Mouse (Mus musculus) neural tube, embryonic 10.5 days (tissue): ENCODE data around the gene Serpina3n.
"Not testable (repeated sequence)": the region's sequence is repeated elsewhere in the genome, so short reads cannot be mapped to it uniquely, and the experiment has no call there.

Experiments
- DNase-seq: peaks from one replicate; pipeline ENCODE4 v3.0.0-alpha.2; 2017; ENCODE audit warnings: low spot score; ENCODE audit errors: extremely low spot score

Serpina3n gene

DNA sequence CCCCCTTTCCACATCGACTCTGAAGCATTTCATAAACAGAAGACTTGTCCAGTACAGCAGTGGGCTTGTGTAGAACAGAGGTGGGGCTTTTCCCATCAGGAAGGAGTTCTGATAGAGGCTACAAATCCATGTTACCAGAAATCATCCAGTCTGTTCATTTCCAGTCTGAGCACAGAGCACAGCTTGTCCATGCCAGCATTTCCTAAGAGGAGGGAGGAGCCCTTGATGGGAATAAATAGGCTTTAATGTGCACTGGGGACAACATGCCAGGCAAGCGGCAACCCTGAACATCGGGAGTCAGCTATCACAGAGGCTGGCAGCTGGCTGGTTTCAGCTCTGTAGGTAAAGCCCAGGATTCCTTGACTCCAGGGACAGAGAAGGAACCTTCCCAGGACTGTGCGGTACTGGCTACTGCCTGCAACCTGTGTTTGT, at the start of gene Serpina3n:
Gene Serpina3n (plus strand): TSS at position 276 of the 432 bp plus-strand sequence.
- no peak for DNase-seq

DNA sequence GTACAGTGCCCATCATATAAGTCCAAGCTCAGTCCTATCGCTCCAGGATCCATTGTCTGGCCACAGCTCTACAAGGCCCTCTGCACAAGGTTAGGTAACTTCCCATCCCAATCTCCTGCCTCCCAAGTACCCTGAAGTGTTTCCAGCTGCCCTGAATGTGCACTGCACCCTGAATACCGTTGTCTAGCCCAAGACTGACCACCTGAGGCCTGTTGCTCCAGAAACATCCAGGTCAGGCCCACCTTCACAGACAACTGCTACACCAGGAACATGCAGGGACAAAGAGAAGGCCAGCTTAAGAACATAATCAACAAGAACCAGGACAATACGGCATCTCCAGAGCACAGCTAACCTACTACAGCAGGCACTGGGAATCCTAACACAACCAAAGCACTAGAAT, 36.5 kb upstream of the Serpina3n start:
- no peak for DNase-seq

DNA sequence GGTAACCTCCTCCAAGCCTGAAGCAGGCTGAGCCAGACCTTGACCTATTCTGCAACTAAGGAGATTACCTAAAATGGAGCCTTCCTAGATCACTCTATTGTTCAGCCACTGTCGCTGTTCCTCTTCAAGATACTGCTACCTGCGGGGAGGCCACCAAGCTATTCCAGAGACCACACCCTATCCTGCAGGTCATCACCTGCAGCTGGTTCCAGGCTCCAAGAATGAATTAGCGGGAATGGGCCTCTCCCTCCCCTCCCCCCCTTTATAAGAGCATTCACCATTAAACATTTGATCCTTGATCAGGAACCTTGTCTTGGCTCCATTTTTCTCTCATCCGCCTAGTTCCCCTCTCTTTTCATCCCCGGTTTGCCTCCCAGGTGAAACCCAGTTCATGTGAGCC, 29.4 kb upstream of the Serpina3n start:
- not testable (repeated sequence) for DNase-seq

DNA sequence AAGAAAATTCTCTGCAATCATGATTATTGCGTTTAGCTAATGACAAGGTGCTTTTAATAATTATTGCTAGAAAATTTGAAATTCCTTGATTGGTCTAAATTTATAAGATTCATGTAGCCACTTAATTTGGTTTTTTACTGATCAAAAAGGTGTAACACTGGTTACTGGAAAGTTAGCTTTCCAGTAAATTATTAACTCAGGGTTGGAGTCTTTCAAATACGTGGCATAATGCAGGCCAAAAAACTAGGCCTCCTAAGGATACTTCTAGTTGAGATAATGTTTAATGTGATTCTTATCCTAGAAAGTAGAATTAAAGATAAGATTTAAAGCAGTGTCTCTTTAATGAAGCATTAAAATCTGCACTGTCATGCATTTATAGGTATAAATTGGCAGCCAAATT, 28.2 kb upstream of the Serpina3n start:
- DNase-seq = not testable (repeated sequence)

DNA sequence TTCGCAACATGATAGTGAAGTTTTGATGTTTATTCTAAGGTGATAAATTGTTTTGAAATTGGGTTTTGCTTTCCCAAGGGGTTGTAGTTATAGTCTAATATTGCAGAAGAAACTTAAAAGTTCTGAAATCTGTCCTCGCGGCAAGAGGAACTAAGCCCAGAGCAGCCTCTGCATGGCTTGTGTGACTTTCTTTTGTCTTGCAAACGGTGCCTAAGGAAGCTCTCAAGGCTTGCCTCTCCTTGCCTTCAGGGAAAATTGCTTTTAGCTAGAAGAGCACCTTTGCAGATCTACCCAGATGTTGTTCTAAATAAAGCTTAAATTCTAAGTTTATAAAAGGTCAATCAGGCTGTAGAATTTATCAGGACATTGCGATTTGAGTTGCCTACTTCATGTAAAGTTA, 27.7 kb upstream of the Serpina3n start:
- DNase-seq = not testable (repeated sequence)

DNA sequence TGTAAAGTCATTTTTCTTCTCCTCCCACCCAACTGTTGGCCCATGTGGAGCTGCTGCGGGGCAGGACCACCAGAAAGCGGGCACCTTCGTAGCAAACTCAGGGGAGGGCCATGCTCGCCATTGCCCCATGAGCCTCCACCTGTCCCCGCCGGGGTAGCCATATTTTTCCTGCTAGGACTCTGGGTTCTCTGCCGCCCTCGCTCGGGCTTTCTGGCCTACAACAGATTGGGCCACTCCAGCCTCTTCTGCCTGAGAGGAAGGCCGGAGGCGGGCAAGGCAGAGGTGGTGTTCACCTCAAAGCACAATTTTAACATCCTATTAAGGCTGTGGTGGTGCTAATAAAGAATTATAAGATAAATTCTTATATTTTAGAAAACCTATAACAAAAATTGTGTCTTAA, 26.7 kb upstream of the Serpina3n start:
- no peak for DNase-seq

DNA sequence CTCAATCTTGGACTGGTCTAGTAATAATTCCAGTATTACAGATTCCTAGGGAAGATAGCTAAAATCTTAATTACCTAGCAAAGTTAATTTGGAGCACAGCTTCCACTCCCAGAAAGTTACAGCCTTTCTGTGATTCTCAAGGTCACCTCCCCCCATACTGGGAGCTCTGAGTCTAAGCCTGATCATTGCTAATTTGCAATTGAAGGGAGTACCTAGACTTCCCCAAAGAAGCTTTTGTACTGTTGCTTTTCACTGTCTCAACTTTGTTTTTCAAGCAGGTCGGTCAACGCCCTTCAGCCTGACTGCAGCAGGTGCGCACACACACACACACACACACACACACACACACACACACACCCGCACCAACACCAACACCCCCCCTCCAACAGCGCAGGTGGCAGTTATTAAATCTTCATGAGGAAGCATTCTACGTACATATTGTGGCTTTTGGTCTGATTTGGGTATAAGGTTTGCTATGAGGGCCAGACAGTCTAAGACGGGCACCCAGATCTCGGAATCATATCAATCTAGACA, 25.4 kb upstream of the Serpina3n start:
- not testable (repeated sequence) for DNase-seq

DNA sequence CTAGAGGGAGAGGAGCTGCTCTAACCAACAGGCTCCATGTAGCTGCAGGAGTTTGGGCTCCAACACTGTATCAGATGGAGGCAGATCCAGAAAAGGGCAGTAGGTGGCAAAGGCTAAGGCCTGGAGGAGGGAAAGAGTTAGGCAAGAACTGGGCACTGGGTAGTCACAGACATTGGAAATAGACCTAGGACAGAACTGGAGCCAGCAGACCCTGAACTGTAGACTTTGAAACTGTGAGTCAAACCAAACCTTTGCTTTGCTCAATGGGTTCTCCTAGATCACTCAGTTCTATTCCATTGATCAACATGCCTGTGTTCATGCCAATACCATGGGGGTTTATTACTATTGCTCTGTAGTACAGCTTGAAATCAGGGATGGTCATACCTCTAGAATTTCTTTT, 20.5 kb upstream of the Serpina3n start:
- DNase-seq = not testable (repeated sequence)

DNA sequence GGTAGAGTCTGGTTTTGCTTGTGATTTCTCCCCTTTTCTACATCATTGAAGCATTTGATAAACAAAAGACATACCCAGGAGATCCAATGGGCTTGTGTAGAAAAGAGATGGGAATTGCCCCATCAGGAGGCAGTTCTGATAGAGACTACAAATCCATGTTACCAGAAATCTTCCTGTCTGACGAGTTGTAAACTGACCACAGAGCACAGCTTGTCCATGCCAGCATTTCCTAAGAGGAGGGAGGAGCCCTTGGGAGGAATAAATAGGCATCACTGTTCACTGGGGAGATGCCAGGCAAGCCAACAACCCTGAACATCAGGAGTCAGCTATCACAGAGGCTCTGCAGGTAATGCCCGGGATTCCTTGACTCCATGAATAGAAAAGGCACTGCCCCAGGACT, 19.7 kb upstream of the Serpina3n start:
- not testable (repeated sequence) for DNase-seq

DNA sequence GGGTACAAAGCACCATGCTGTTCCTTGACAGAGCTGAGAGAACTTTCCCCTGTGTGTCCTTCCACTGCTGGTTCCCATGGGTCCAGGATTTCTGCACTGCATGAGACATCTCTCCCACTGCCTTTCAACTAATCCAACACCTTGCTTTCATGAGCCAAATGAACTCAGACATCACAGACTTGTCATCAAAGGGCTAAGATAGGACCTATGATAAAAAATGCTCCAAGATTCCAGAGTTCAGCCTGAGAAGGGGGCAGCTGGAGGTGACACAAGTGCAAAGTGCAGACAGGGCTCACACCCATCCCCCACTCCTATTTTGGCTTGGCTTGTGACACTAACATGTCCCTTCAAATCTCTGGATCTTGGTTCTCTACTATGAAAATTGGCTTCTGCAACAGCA, 18.1 kb upstream of the Serpina3n start:
- DNase-seq = no peak

DNA sequence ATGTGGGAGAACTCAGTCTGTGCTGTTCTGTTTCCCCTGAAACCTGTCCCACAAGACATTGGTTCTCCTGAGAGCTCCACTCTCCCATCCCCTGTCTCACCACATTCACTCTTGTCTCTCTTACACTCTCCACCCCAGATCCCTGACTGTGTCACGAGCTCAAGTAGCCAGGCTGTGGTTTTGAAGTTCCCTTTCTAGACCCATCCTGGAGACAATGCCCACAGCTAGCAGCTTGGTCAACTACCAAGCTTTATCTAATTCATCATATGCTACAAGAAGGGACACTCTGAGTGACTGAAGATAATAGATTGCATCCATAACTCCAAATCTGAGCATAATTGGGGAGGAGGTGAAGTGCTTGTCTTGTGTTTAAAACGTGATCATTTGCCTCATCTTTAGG, 15.5 kb upstream of the Serpina3n start:
- DNase-seq = not testable (repeated sequence)

DNA sequence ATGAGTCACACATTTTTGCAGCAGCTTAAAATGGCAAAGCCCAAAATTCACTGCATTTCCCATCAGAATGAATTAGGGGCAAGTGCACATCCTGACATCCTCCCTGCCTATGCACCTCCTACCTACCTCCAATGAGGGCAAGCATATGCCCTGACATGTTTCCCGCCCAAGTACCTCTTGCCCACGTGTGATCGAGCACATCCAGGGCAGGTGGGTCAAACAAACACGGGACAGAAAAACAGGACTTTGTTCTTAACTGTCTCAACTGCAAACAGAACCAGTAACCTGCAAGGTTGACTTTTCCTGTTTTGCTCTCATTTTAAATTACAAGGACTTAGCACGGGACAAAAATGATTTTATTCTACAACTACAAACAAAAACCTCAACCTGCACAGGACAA, 2.6 kb upstream of the Serpina3n start:
- DNase-seq = no peak

DNA sequence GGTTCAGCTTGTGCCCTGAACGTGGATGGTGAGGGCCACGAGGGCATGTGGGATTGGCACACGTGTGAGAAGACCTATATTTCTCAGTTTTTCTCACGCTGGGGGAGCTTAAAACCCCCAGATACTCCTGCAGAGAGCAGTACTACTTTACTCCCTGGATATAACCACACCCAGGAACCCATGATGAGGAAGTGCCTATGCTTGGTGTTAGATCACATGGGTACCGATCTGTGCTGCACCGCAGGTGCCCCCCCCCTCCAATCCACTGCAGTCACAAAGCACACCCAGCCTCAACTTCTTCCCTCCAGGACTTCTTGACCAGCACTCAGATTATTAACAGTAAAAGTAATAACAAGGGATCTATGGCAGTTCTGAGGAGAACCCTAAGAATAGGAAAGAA, 6.0 kb downstream of the Serpina3n start:
- no peak for DNase-seq

DNA sequence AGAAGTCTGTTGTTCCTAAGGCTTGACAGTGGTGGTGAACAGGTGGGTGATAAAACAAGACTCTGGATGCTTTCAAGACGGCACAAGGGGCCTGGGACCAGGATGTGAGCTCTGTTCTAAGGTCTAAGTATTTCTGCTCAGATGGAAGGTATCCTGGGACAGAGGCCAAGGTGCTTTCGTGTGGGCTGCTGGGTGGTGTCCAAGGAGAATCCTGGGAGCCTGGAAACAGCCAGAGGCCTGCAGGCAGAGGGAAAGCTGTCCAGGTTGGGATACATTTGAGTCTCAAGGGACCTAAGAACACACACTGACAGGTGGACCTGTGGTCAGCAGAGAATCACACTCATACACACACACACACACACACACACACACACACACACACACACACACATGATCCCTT, 8.0 kb downstream of the Serpina3n start:
- DNase-seq = no peak

DNA sequence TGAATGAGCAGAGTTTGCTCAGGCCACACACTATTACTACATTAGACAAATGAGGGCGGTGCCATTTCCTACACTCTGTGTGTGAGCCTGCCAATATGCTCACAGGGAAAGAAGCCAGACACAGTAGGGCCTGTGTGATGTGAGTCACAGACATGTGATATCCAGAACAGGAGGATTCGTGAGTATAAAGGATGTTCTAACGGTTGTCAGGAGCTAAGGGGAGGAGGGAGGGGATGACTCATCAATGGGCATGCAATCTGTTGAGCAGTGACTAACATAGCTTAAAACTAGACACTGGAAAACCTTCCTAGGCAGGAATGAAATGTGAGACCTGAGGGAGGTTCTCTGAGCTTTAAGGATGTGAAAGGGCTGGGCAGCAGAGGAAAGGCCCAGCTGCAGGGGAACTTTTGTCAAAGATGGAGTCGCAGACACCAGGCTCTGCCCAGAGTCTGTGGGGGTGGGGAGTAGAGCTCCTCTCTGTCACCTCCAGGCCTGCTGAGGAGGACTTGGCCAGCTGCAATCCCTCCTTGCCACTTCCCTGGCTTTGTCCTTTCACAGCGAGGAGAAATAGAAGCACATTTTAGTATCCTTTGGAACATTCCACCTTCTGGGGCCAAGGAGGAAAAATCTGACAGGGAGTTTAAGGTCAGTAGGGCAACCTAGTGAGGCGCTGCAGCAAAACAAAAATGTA, 9.2 kb downstream of the Serpina3n start:
- DNase-seq = no peak

DNA sequence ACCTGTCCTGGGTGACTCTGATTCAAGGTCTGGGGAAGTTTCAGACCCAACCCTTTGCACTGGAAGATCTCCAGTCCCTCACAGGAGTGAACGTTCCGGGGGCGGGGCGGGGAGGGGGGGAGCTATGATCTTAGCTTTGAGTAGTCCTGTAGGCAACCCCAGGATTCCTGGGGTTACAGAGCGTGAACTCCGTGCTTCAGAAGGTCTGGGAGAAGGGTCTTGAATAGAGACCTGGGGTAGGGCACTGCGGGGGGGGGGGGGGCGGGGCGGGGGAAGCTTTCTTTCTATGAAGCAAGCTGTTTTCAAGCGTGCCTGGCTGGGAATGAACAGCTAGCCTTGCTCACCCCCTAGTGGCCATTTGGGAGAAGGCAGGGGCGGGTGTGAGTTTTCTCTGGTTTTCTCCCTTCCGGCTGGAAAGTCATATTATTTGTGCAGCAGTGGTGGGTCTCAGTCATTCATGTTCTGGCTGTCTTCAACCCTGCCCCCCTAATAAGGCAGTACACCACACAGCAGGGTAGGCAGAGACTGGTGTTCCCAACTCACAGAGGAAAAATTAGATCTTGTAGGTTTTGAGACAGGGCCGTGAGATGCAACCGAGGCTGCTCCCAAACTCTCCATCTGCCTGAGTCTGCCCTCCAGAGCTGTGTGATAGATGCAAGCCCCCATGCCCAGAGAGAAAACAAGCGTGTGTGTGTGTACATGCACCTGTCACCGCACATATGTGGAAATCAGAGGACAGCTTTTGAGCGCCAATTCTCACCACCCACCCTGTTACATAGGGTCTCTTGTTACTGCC, 12.0 kb downstream of the Serpina3n start:
- peak; percentile 94 for DNase-seq

DNA sequence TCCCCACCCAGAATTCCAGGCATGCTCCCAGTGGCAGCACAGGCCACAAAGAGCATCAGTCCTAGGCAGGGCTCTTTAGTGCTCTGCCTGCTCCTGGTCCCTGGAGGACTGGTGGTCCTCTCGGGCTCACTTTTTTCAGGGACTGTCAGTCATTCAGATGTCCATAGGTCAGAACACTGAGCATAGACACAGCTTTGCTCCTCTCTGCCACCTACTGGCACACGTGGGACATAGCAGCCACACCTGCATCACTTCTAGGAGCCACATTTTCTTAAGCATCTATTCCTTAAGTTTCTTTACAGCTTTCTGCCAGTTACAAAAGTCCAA, 12.6 kb downstream of the Serpina3n start:
- no peak for DNase-seq

DNA sequence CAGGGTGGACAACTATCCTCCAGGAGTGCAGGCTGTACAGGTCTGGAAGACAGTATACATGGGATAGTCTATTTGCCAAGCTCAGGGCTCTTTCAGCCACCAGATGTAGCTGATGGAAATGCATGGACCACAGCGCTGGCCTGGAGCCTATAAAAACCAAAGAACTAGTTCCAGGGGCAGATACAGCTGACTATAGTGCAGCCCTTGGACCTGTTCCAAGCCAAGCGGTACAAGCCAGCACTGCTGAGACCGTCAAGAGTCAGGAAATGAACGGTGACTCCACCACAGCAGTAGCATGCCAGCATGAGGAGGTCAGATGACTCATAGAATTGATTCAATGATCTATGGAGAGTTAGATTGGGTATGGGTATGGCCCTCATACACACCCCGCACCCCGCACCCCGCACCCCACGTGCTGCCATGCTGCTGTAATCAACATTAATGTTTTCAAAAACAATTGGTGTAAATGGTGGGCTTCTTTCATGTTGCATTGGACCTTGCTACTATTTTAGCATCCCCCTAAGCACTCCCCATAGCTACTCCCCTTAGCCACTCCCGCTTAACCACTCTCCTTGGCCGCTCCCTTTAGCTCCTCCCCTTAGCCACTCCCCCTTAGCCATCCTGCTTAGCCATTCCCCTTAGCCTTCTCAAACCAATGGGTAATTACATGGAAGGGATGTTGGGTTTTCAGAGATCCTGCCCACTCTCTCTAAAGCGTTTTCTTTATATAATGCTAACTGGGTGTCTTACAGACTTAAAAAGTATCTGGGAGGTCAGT, 16.3 kb downstream of the Serpina3n start:
- DNase-seq = no peak

DNA sequence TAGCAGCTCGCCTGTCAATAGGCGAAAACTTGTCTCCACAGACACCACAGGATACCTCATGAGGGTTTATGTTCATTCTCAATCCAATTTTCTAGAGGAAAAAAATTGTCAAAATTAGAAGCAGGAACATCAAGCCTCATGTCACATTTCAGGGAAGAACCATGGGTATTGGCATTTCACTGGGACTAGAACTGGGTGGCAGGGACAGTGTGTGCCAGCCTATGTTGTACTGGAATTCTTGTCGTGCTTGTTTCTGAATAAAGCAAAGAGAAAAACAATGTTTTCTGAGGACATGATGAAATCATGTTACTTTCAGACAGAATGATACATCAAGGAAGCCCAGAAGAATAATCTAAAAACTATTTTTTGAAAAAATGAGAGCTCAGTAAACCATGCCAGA, 19.1 kb downstream of the Serpina3n start:
- no peak for DNase-seq

DNA sequence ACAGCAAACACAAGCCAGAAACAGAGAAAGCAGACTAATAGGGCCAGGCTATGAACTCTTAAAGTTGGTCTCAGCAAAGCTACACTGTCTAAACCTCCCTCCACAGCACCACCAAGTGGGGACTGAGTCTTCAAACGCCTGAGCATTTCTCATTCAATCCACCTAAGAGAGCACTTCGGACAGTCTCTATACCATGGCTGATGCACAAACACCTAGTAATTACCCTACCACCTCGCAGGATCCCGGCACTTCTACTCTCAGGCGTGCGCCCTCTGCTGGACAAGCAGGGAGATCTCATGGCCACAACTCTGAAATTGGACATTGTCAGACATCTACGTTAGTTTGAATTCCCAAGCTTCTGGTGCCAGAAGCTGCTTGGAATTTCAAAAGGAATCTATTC, 20.4 kb downstream of the Serpina3n start:
- DNase-seq = peak; percentile 67

DNA sequence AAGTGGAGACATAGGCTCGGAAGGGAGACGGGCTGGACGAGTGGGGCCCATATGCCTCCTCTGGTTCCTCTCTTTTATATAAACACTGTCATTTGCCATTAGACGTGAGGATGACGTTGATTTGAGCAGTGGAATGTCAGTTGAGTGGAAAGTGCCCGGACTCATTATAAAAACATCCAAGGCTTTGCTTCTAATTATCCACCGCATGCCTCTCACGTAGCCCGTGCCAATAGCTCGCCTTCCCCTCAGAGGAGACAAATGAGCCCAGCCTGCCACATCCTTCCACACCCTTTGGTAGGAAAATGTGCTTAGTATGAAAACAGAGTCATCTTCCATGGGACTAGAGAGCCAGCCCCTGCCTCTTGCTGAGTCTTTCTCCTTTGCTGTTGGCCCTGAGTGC, 24.8 kb downstream of the Serpina3n start:
- no peak for DNase-seq

DNA sequence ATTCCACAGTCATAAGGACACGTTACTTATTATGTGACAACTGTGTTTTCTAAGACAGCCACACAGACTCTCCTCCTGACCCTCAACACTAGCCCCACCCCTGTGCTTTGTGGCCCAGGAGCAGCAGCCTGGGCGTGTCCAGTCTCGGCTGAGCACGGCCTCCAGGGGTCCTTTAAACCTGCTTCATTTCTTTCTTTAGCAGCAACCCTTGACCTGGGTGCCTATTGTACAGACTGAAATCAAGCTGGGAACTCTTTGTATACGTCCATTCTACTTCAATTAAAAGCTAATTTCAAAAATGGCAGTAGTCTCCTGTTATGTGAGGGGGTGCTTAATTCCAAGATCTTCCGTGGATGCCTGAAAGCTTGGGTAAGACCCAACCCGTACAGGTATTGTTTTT, 26.7 kb downstream of the Serpina3n start:
- no peak for DNase-seq
